Mouse (Mus musculus) kidney, embryonic 16.5 days (tissue): Measurements from ENCODE around the gene Hist1h2ag. TPM values are rescaled to one million over a fixed set of nuclear protein-coding genes. Genes with fewer than 3 reads are reported as not detected.
"Not testable (repeated sequence)": the region's sequence is repeated elsewhere in the genome, so short reads cannot be mapped to it uniquely, and the experiment has no call there.

Experiments used
- ATAC-seq: fragments of 200-750 bp; cut with Nextera tagmentation; 2 replicates; pipeline ENCODE4 v1.8.0; 2017; ENCODE audit warnings: moderate TSS enrichment; ENCODE audit not compliant: low FRiP score, low TSS enrichment
- H3K27ac ChIP-seq: fragments of 300-500 bp; sonication (generic); 2 replicates; pipeline ENCODE4 v1.5.1; 2014; ENCODE audit warnings: low read length
- H3K27me3 ChIP-seq: fragments of 300-500 bp; sonication (generic); 2 replicates; pipeline ENCODE4 v1.6.1; 2014; ENCODE audit warnings: low read length, control low read depth, mixed read lengths; ENCODE audit not compliant: insufficient read depth
- H3K36me3 ChIP-seq: fragments of 300-500 bp; sonication (generic); 2 replicates; pipeline ENCODE4 v1.6.1; 2014; ENCODE audit warnings: low read length, control low read depth, mixed read lengths; ENCODE audit not compliant: insufficient read depth
- H3K4me1 ChIP-seq: fragments of 300-500 bp; sonication (generic); 2 replicates; pipeline ENCODE4 v1.6.1; 2014; ENCODE audit warnings: low read length, control low read depth, mixed read lengths; ENCODE audit not compliant: insufficient read depth
- H3K4me2 ChIP-seq: fragments of 300-500 bp; sonication (generic); replicated peaks from 2 replicates; pipeline ENCODE4 v1.6.1; 2014; ENCODE audit warnings: low read depth, low read length
- H3K4me3 ChIP-seq: fragments of 300-500 bp; sonication (generic); 2 replicates; pipeline ENCODE4 v1.5.1; 2014; ENCODE audit warnings: mild to moderate bottlenecking, low read length
- H3K9ac ChIP-seq: fragments of 300-500 bp; sonication (generic); replicated peaks from 2 replicates; pipeline ENCODE4 v1.6.1; 2014; ENCODE audit warnings: low read length
- H3K9me3 ChIP-seq: fragments of 300-500 bp; sonication (generic); 2 replicates; pipeline ENCODE4 v1.6.1; 2016; ENCODE audit warnings: low read length, control low read depth
- WGBS: fragments of 180-500 bp; shearing (Covaris S2); extraction: QIAGEN DNeasy Blood & Tissue Kit; methylation state at CpG from one replicate; pipeline ENCODE4 v1.1.7; 2014; 5-methylcytosine and 5-hydroxymethylcytosine counted together
- polyA plus RNA-seq: library from polyadenylated mRNA; unstranded; fragments of >200 nt; fragmentation: Nextera tagmentation; extraction: Ambion mirVana; gene quantifications from 2 replicates; pipeline ENCODE4 v1.2.1, GENCODE M21; 2015

Hist1h2ag gene
- polyA plus RNA-seq, 1 experiment from 2014 or later: 49.8 TPM

GRCm38 (mm10) chr13:22037415-22037814 is 5.3 kb downstream of the Hist1h2ag start:
- Histone ChIP-seq H3K4me1 (peaks cover 40% of the 10 kb centered on the region), H3K4me3 (no peak overlapping the region), H3K4me2 (no peak overlapping the region), H3K9ac (no peak overlapping the region), H3K27me3 (no peaks in the 10 kb centered on the region), H3K36me3 (no peaks in the 10 kb centered on the region), H3K9me3 (no peaks in the 10 kb centered on the region), H3K27ac (peak overlapping the region; percentile 61)
- 48% methylated on average over 2 of the region's 2 CpGs for WGBS
- no peak for ATAC-seq

GRCm38 (mm10) chr13:22036986-22037385 is 5.8 kb downstream of the Hist1h2ag start:
- H3K4me3 ChIP-seq: peak overlapping the region; percentile 46
- WGBS: 51% methylated on average over 3 of the region's 3 CpGs

GRCm38 (mm10) chr13:22036149-22036956 is 6.4 kb downstream of the Hist1h2ag start:
- Histone ChIP-seq H3K27ac (peak overlapping the region; percentile 94), H3K36me3 (no peaks in the 10 kb centered on the region), H3K4me1 (peaks cover 33% of the 10 kb centered on the region), H3K9me3 (no peaks in the 10 kb centered on the region), H3K9ac (peak overlapping the region; percentile 66), H3K27me3 (no peaks in the 10 kb centered on the region), H3K4me2 (peak overlapping the region; percentile 71), H3K4me3 (peak overlapping the region; percentile 46)
- 4% methylated on average over 17 of the region's 23 CpGs for WGBS
- ATAC-seq: peak; percentile 13; the same call in 1 of the 2 replicates

More at GRCm38 (mm10) chr13:22036986-22037385, 5.8 kb downstream of the Hist1h2ag start:
- H3K9ac ChIP-seq: peak overlapping the region; percentile 66; the same call in 1 of the 2 replicates
- ATAC-seq: no peak
- no peaks in the 10 kb centered on the region for H3K36me3 ChIP-seq
- H3K4me2 ChIP-seq: peak overlapping the region; percentile 71
- peak overlapping the region; percentile 94 for H3K27ac ChIP-seq
- no peaks in the 10 kb centered on the region for H3K9me3 ChIP-seq
- no peaks in the 10 kb centered on the region for H3K27me3 ChIP-seq
- H3K4me1 ChIP-seq: peaks cover 37% of the 10 kb centered on the region

- peak within 1 kb of the TSS; percentile 94 for H3K27ac ChIP-seq
- H3K4me2 ChIP-seq: peak within 1 kb of the TSS; percentile 71
- peak within 1 kb of the TSS; percentile 74 for H3K9ac ChIP-seq
- peaks cover 33% of the 10 kb centered on the region for H3K4me1 ChIP-seq
- not testable (repeated sequence) for H3K9me3 ChIP-seq, H3K27me3 ChIP-seq, H3K36me3 ChIP-seq
- WGBS: under 1% methylated on average over 19 of the region's 69 CpGs
- ATAC-seq: peak; percentile 98
- peak within 1 kb of the TSS; percentile 55 for H3K4me3 ChIP-seq
These were observed 7.2 kb downstream of the Hist1h2ag start, which contains the start of the genes Hist1h2ah and Hist1h2bk for GRCm38 (mm10) chr13:22035267-22036148. TSS of gene Hist1h2ah (minus strand) at chr13:22035568. TSS of gene Hist1h2bk (plus strand) at chr13:22035870.

- Histone ChIP-seq H3K36me3 (no peaks in the 10 kb centered on the region), H3K4me3 (peak overlapping the region; percentile 55), H3K9me3 (no peaks in the 10 kb centered on the region), H3K4me2 (peak overlapping the region; percentile 70), H3K4me1 (peaks cover 25% of the 10 kb centered on the region), H3K27me3 (no peaks in the 10 kb centered on the region), H3K27ac (peak overlapping the region; percentile 94), H3K9ac (peak overlapping the region; percentile 74)
- WGBS: 0% methylated on average over 12 of the region's 14 CpGs
- peak; percentile 24 for ATAC-seq
These were observed 8.1 kb downstream of the Hist1h2ag start for GRCm38 (mm10) chr13:22034443-22035266.

GRCm38 (mm10) chr13:22033741-22034442 is 8.9 kb downstream of the Hist1h2ag start:
- Histone ChIP-seq H3K4me2 (peak overlapping the region; percentile 70), H3K36me3 (no peaks in the 10 kb centered on the region), H3K9ac (peak overlapping the region; percentile 74), H3K27ac (peak overlapping the region; percentile 94), H3K27me3 (no peaks in the 10 kb centered on the region), H3K4me3 (peak overlapping the region; percentile 55), H3K9me3 (no peaks in the 10 kb centered on the region), H3K4me1 (peaks cover 30% of the 10 kb centered on the region)
- 42% methylated on average over 5 of the region's 5 CpGs for WGBS
- ATAC-seq: no peak

GRCm38 (mm10) chr13:22030493-22030892 is 12.3 kb downstream of the Hist1h2ag start:
- no peak overlapping the region for H3K27ac ChIP-seq
- no peak overlapping the region for H3K4me2 ChIP-seq
- no peak overlapping the region for H3K9ac ChIP-seq
- H3K36me3 ChIP-seq: no peaks in the 10 kb centered on the region
- H3K4me1 ChIP-seq: peaks cover 19% of the 10 kb centered on the region
- no peak for ATAC-seq
- no peaks in the 10 kb centered on the region for H3K27me3 ChIP-seq
- no peak overlapping the region for H3K4me3 ChIP-seq
- no peaks in the 10 kb centered on the region for H3K9me3 ChIP-seq
- 10% methylated on average over 4 of the region's 4 CpGs for WGBS

- no peaks in the 10 kb centered on the region for H3K27me3 ChIP-seq
- H3K4me2 ChIP-seq: no peak overlapping the region
- no peak overlapping the region for H3K9ac ChIP-seq
- no peak for ATAC-seq
- no peaks in the 10 kb centered on the region for H3K36me3 ChIP-seq
- H3K27ac ChIP-seq: no peak overlapping the region
- H3K9me3 ChIP-seq: no peaks in the 10 kb centered on the region
- 52% methylated on average over 8 of the region's 8 CpGs for WGBS
- H3K4me3 ChIP-seq: no peak overlapping the region
- peaks cover 19% of the 10 kb centered on the region for H3K4me1 ChIP-seq
These were observed 12.8 kb downstream of the Hist1h2ag start for GRCm38 (mm10) chr13:22029928-22030327.
